In genomic region chr8:84723571-84723900, GRCm38 (mm10) we compare ENCODE assay signal across 8 mouse cellular contexts. TPM values are rescaled to one million over a fixed set of nuclear protein-coding genes. Genes with fewer than 3 reads are reported as not detected.
DNase-seq lines count a peak whose midpoint lies in the region; ATAC-seq lines count a peak whose summit lies in the region.

No protein-coding gene starts in this region.

- no peaks in the 10 kb centered on the region for H3K9me3 ChIP-seq in embryonic facial prominence, embryonic 12.5 days
- H3K9me3 ChIP-seq in intestine, embryonic 14.5 days (ENCODE audit: control insufficient read depth, low read length) = no peaks in the 10 kb centered on the region

- no peaks in the 10 kb centered on the region for H3K79me2 ChIP-seq in macrophage (ENCODE audit: inconsistent target)

- peak; percentile 42 to 57 for DNase-seq in layer of hippocampus, postnatal 10 days (ENCODE audit: low spot score in 2 of 2)
- DNase-seq in layer of hippocampus, adult 8-10 months (ENCODE audit: low spot score in 2 of 2) = no peak
- no peak for DNase-seq in intestine, embryonic 14.5 days (ENCODE audit: low spot score)
- DNase-seq in thymus, postnatal 36 days = peak; percentile 32 to 51
- DNase-seq in MN1 (ENCODE audit: low spot score) = no peak

- H3K4me3 ChIP-seq in embryonic facial prominence, embryonic 12.5 days = peak overlapping the region; percentile 14
- H3K4me3 ChIP-seq in intestine, embryonic 14.5 days (ENCODE audit: low read depth, low read length) = no peak overlapping the region
- H3K4me3 ChIP-seq in macrophage (ENCODE audit: inconsistent target) = no peak overlapping the region

- peaks cover 10% of the 10 kb centered on the region; the same call in 1 of the 2 replicates for H3K27me3 ChIP-seq in embryonic facial prominence, embryonic 12.5 days
- H3K27me3 ChIP-seq in intestine, embryonic 14.5 days (replicated peaks; ENCODE audit: control insufficient read depth, insufficient read depth, low read length) = 0 out of 2 replicates have a peak, but pooled peaks cover 4% of the 10 kb centered on the region

- WGBS in embryonic facial prominence, embryonic 12.5 days = 12% methylated on average over 7 of the region's 7 CpGs
- WGBS in intestine, embryonic 14.5 days = 28% methylated on average over 7 of the region's 7 CpGs
- WGBS in macrophage (ENCODE audit: missing documents) = 27% methylated on average over 7 of the region's 7 CpGs

- peak overlapping the region; percentile 34 for H3K9ac ChIP-seq in embryonic facial prominence, embryonic 12.5 days
- 0 out of 2 replicates have a peak overlapping the region, but pooled peaks have one; percentile 1 for H3K9ac ChIP-seq in intestine, embryonic 14.5 days (ENCODE audit: low read length)

- H3K4me1 ChIP-seq in embryonic facial prominence, embryonic 12.5 days = peaks cover 56% of the 10 kb centered on the region
- peaks cover 36% of the 10 kb centered on the region for H3K4me1 ChIP-seq in intestine, embryonic 14.5 days (replicated peaks; ENCODE audit: control insufficient read depth, insufficient read depth, low read length)

- H3K36me3 ChIP-seq in embryonic facial prominence, embryonic 12.5 days = peaks cover 47% of the 10 kb centered on the region
- no peaks in the 10 kb centered on the region for H3K36me3 ChIP-seq in intestine, embryonic 14.5 days (ENCODE audit: control insufficient read depth, insufficient read depth, low read length)
- H3K36me3 ChIP-seq in macrophage (ENCODE audit: inconsistent target) = no peaks in the 10 kb centered on the region

- 0 out of 2 replicates have a peak, but pooled peaks have one; percentile 1 for ATAC-seq in embryonic facial prominence, embryonic 12.5 days (ENCODE audit: insufficient number of reproducible peaks, insufficient read depth, low FRiP score, low TSS enrichment)
- ATAC-seq in intestine, embryonic 14.5 days (replicated peaks; ENCODE audit: low FRiP score, low TSS enrichment, low read depth) = no peak
- no peak for ATAC-seq in cerebellum, adult (ENCODE audit: insufficient number of reproducible peaks, low FRiP score, low TSS enrichment)

- peak overlapping the region; percentile 44 for H3K4me2 ChIP-seq in embryonic facial prominence, embryonic 12.5 days (replicated peaks)
- H3K4me2 ChIP-seq in intestine, embryonic 14.5 days (ENCODE audit: low read length) = peak overlapping the region; percentile 41

- H3K27ac ChIP-seq in embryonic facial prominence, embryonic 12.5 days = peak overlapping the region; percentile 99
- H3K27ac ChIP-seq in intestine, embryonic 14.5 days (ENCODE audit: low read depth) = peak overlapping the region; percentile 93
- peak overlapping the region; percentile 25 for H3K27ac ChIP-seq in macrophage

RNA-seq across cellular contexts. Expression of gene G430095P16Rik, which starts 0.7 kb away (rescaled TPM):
- not detected for total RNA-seq in layer of hippocampus, postnatal 10 days (2021)
- total RNA-seq in layer of hippocampus, adult 8-10 months (2022) = not detected
- 7.1 and 7.4 TPM in 2 replicates for polyA plus RNA-seq in embryonic facial prominence, embryonic 12.5 days (2016; fragmentation: Nextera tagmentation; extraction: Ambion mirVana)
- polyA plus RNA-seq in intestine, embryonic 14.5 days (2014; fragmentation: Nextera tagmentation; extraction: Ambion mirVana) = 3.3 and 4.1 TPM in 2 replicates
- total RNA-seq in macrophage (2018; cell fraction: chromatin; rRNA removed) = not detected
- under 1 TPM in 5 of 26 experiments, not detected in 21; 0.18 to 0.66 (median 0.31) TPM for total RNA-seq in macrophage (2018; cell fraction: cytosol; rRNA removed)
- total RNA-seq in macrophage (2018; cell fraction: nucleus; rRNA removed) = not detected
- not detected in 3 replicates for polyA plus RNA-seq in macrophage (2018)

RNA-seq across cellular contexts. Expression of gene Lyl1, which starts 22.3 kb away (rescaled TPM):
- 1 to 10 TPM; 4.0 to 5.4 TPM for total RNA-seq in layer of hippocampus, postnatal 10 days (2021)
- 1 to 10 TPM; 2.6 to 7.2 (median 4.8) TPM for total RNA-seq in layer of hippocampus, adult 8-10 months (2022)
- 4.9 and 5.0 TPM in 2 replicates for polyA plus RNA-seq in embryonic facial prominence, embryonic 12.5 days (2016; fragmentation: Nextera tagmentation; extraction: Ambion mirVana)
- 4.3 and 5.2 TPM in 2 replicates for polyA plus RNA-seq in intestine, embryonic 14.5 days (2014; fragmentation: Nextera tagmentation; extraction: Ambion mirVana)
- total RNA-seq in macrophage (2018; cell fraction: chromatin; rRNA removed) = 100 to 1,000 TPM in 11 of 26 experiments, 10 to 100 TPM in 13, 1 to 10 TPM in 2; 2.3 to 178 (median 69.7) TPM
- total RNA-seq in macrophage (2018; cell fraction: cytosol; rRNA removed) = 10 to 100 TPM in 25 of 26 experiments, 1 to 10 TPM in 1; 6.6 to 88.0 (median 59.5) TPM
- total RNA-seq in macrophage (2018; cell fraction: nucleus; rRNA removed) = 100 to 1,000 TPM in 11 of 26 experiments, 10 to 100 TPM in 14, 1 to 10 TPM in 1; 8.1 to 193 (median 91.8) TPM
- polyA plus RNA-seq in macrophage (2018) = 38.2 to 65.7 TPM (median 48.7 TPM) in 3 replicates

RNA-seq across cellular contexts. Expression of gene Nacc1, which starts 35.9 kb away (rescaled TPM):
- 10 to 100 TPM; 73.7 to 75.3 TPM for total RNA-seq in layer of hippocampus, postnatal 10 days (2021)
- total RNA-seq in layer of hippocampus, adult 8-10 months (2022) = 10 to 100 TPM; 86.2 to 91.2 (median 87.6) TPM
- 19.4 and 20.8 TPM in 2 replicates for polyA plus RNA-seq in embryonic facial prominence, embryonic 12.5 days (2016; fragmentation: Nextera tagmentation; extraction: Ambion mirVana)
- polyA plus RNA-seq in intestine, embryonic 14.5 days (2014; fragmentation: Nextera tagmentation; extraction: Ambion mirVana) = 23.7 and 25.0 TPM in 2 replicates
- total RNA-seq in macrophage (2018; cell fraction: chromatin; rRNA removed) = 10 to 100 TPM; 29.2 to 67.2 (median 42.0) TPM
- 10 to 100 TPM; 49.3 to 73.4 (median 60.7) TPM for total RNA-seq in macrophage (2018; cell fraction: cytosol; rRNA removed)
- 10 to 100 TPM; 42.8 to 95.1 (median 62.2) TPM for total RNA-seq in macrophage (2018; cell fraction: nucleus; rRNA removed)
- polyA plus RNA-seq in macrophage (2018) = 42.2 to 61.4 TPM (median 49.6 TPM) in 3 replicates

RNA-seq across cellular contexts. Expression of gene Trmt1, which starts 37.4 kb away (rescaled TPM):
- total RNA-seq in layer of hippocampus, postnatal 10 days (2021) = 100 to 1,000 TPM in 1 of 2 experiments, 10 to 100 TPM in 1; 99.8 to 105 TPM
- total RNA-seq in layer of hippocampus, adult 8-10 months (2022) = 100 to 1,000 TPM in 2 of 4 experiments, 10 to 100 TPM in 2; 91.6 to 133 (median 103) TPM
- polyA plus RNA-seq in embryonic facial prominence, embryonic 12.5 days (2016; fragmentation: Nextera tagmentation; extraction: Ambion mirVana) = 71.2 and 73.6 TPM in 2 replicates
- 85.9 and 87.0 TPM in 2 replicates for polyA plus RNA-seq in intestine, embryonic 14.5 days (2014; fragmentation: Nextera tagmentation; extraction: Ambion mirVana)
- total RNA-seq in macrophage (2018; cell fraction: chromatin; rRNA removed) = 100 to 1,000 TPM; 145 to 258 (median 188) TPM
- total RNA-seq in macrophage (2018; cell fraction: cytosol; rRNA removed) = 10 to 100 TPM; 23.1 to 41.2 (median 31.8) TPM
- 100 to 1,000 TPM in 18 of 26 experiments, 10 to 100 TPM in 8; 58.4 to 242 (median 112) TPM for total RNA-seq in macrophage (2018; cell fraction: nucleus; rRNA removed)
- 24.6 to 51.1 TPM (median 43.5 TPM) in 3 replicates for polyA plus RNA-seq in macrophage (2018)

Comparison
In these comparisons a context has a peak if more than half of its experiments do, and no peak if none do; other contexts are left out.
1. DNase-seq: peak in layer of hippocampus, postnatal 10 days (2 of 2) and thymus, postnatal 36 days (2 of 2); none in layer of hippocampus, adult 8-10 months (0 of 2), intestine, embryonic 14.5 days (single experiment) and MN1 (single experiment).
2. H3K27ac ChIP-seq: peak in every context shown above with its lines; median percentile 99 in embryonic facial prominence, embryonic 12.5 days; 93 in intestine, embryonic 14.5 days; 25 in macrophage.